In the genomic region with DNA sequence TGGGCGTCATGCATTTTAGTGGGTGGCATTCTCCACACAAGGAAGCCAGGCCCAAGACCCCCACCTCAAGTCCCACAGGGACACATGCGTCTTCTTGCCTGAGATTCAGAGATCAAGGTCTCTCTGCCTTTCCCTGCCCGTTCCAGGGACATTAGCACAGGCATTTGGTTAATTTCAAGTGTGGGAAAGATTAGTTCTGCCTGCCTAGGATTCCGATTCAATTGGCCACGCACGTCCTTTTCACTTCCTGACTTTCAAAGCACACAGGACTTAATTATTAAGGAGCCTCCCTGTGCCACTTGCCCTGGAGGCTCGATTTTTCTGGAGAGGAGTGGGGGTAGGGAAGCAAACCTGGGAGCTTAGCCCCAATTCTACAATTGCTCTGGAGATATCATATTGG, we compare ENCODE assay signal across 16 mouse cellular contexts. TPM values are rescaled to one million over a fixed set of nuclear protein-coding genes. Genes with fewer than 3 reads are reported as not detected.
DNase-seq lines count a peak whose midpoint lies in the region; ATAC-seq and TF ChIP-seq lines count a peak whose summit lies in the region.
"Had no signal": no experiment of that assay in that cellular context is flagged by ENCODE, and none has a peak within 500 bp of the region (broad histone marks: within the 10 kb centered on the region; RNA-seq: fewer than 3 reads in every experiment).

No protein-coding gene starts in this region.

- no peak overlapping the region for H3K9ac ChIP-seq in kidney, embryonic 15.5 days
- no peak overlapping the region; the same call in 1 of the 2 replicates for H3K9ac ChIP-seq in embryonic facial prominence, embryonic 14.5 days (ENCODE audit: low read depth, low read length)
- no peak overlapping the region for H3K9ac ChIP-seq in neural tube, embryonic 12.5 days
- H3K9ac ChIP-seq: heart, embryonic 15.5 days; stomach, embryonic 15.5 days had no signal

- 0 out of 2 replicates have a peak overlapping the region, but pooled peaks have one; percentile 7 for H3K4me2 ChIP-seq in kidney, embryonic 15.5 days
- H3K4me2 ChIP-seq in embryonic facial prominence, embryonic 14.5 days (ENCODE audit: low read depth, low read length): peak overlapping the region; percentile 32; the same call in 1 of the 2 replicates
- peak overlapping the region; percentile 32 for H3K4me2 ChIP-seq in neural tube, embryonic 12.5 days (replicated peaks)
- H3K4me2 ChIP-seq: heart, embryonic 15.5 days; stomach, embryonic 15.5 days had no signal

- peaks cover 87% of the 10 kb centered on the region for H3K4me1 ChIP-seq in kidney, embryonic 15.5 days
- 0 out of 2 replicates have a peak, but pooled peaks cover 3% of the 10 kb centered on the region for H3K4me1 ChIP-seq in kidney, adult 2 months (ENCODE audit: control insufficient read depth, insufficient read depth, low read length)
- H3K4me1 ChIP-seq in embryonic facial prominence, embryonic 14.5 days (ENCODE audit: control insufficient read depth, insufficient read depth, low read length): peaks cover 86% of the 10 kb centered on the region
- peaks cover 81% of the 10 kb centered on the region for H3K4me1 ChIP-seq in limb, embryonic 10.5 days
- H3K4me1 ChIP-seq in neural tube, embryonic 12.5 days: peaks cover 85% of the 10 kb centered on the region

- DNase-seq in kidney, adult 2 months: no peak
- peak; percentile 77 for DNase-seq in embryonic facial prominence, embryonic 14.5 days (ENCODE audit: low spot score)
- no peak for DNase-seq in limb, embryonic 10.5 days (ENCODE audit: low spot score)
- no peak for DNase-seq in T-cell, adult 2 months (ENCODE audit: low spot score)
- DNase-seq in thymus, postnatal 25 days: no peak
- DNase-seq: gastrocnemius, postnatal 10 days; kidney, postnatal 25 days; left cerebral cortex, postnatal 4 days; lung, adult 18-20 months; thymus, postnatal 36 days had no signal

- TF ChIP-seq POLR2A in kidney, adult 2 months (IDR thresholded peaks at IDR 0.05; ENCODE audit: low read depth, low read length): no peak

- no peaks in the 10 kb centered on the region for H3K27me3 ChIP-seq in kidney, embryonic 15.5 days
- H3K27me3 ChIP-seq in kidney, adult 2 months (replicated peaks; ENCODE audit: control insufficient read depth, insufficient read depth, low read length): no peaks in the 10 kb centered on the region
- H3K27me3 ChIP-seq in embryonic facial prominence, embryonic 14.5 days (replicated peaks; ENCODE audit: control insufficient read depth, insufficient read depth, low read length): no peaks in the 10 kb centered on the region
- H3K27me3 ChIP-seq in limb, embryonic 10.5 days (ENCODE audit: low read depth, poor library complexity, severe bottlenecking): no peaks in the 10 kb centered on the region
- H3K27me3 ChIP-seq in neural tube, embryonic 12.5 days (replicated peaks): no peaks in the 10 kb centered on the region
- H3K27me3 ChIP-seq: heart, embryonic 15.5 days; stomach, embryonic 15.5 days had no signal

- WGBS in kidney, embryonic 15.5 days: 22% methylated on average over 7 of the region's 7 CpGs
- WGBS in kidney, adult 2 months: 25% methylated on average over 7 of the region's 7 CpGs
- WGBS in embryonic facial prominence, embryonic 14.5 days: 12% methylated on average over 7 of the region's 7 CpGs
- WGBS in limb, embryonic 10.5 days: 32% methylated on average over 7 of the region's 7 CpGs
- 26% methylated on average over 7 of the region's 7 CpGs for WGBS in neural tube, embryonic 12.5 days

- no peak overlapping the region for H3K4me3 ChIP-seq in kidney, embryonic 15.5 days (replicated peaks)
- H3K4me3 ChIP-seq in kidney, adult 2 months (ENCODE audit: insufficient read depth, low read depth, low read length): no peak overlapping the region
- no peak overlapping the region for H3K4me3 ChIP-seq in embryonic facial prominence, embryonic 14.5 days (ENCODE audit: low read depth, low read length)
- no peak overlapping the region for H3K4me3 ChIP-seq in limb, embryonic 10.5 days
- no peak overlapping the region for H3K4me3 ChIP-seq in neural tube, embryonic 12.5 days
- H3K4me3 ChIP-seq: heart, embryonic 15.5 days; stomach, embryonic 15.5 days had no signal

- peaks cover 10% of the 10 kb centered on the region for H3K36me3 ChIP-seq in kidney, embryonic 15.5 days
- H3K36me3 ChIP-seq in kidney, adult 2 months (ENCODE audit: control insufficient read depth, insufficient read depth, low read length): no peaks in the 10 kb centered on the region
- peaks cover 22% of the 10 kb centered on the region for H3K36me3 ChIP-seq in embryonic facial prominence, embryonic 14.5 days (ENCODE audit: control insufficient read depth, insufficient read depth, low read length)
- peaks cover 41% of the 10 kb centered on the region for H3K36me3 ChIP-seq in limb, embryonic 10.5 days
- no peaks in the 10 kb centered on the region; the same call in 1 of the 2 replicates for H3K36me3 ChIP-seq in neural tube, embryonic 12.5 days
- H3K36me3 ChIP-seq: heart, embryonic 15.5 days; stomach, embryonic 15.5 days had no signal

- H3K27ac ChIP-seq in kidney, embryonic 15.5 days: peak overlapping the region; percentile 57; the same call in 1 of the 2 replicates
- no peak overlapping the region for H3K27ac ChIP-seq in kidney, adult 2 months (ENCODE audit: insufficient read depth, low read depth, low read length)
- peak overlapping the region; percentile 6; the same call in 1 of the 2 replicates for H3K27ac ChIP-seq in embryonic facial prominence, embryonic 14.5 days (replicated peaks; ENCODE audit: low read depth, low read length)
- peak overlapping the region; percentile 38; the same call in 1 of the 2 replicates for H3K27ac ChIP-seq in limb, embryonic 10.5 days
- H3K27ac ChIP-seq in neural tube, embryonic 12.5 days: no peak overlapping the region
- H3K27ac ChIP-seq: heart, embryonic 15.5 days; stomach, embryonic 15.5 days had no signal

- no peak for TF ChIP-seq CTCF in kidney, adult 2 months (conservative IDR thresholded peaks at IDR 0.05; ENCODE audit: insufficient read depth, insufficient read length, low read depth, low read length)

- ATAC-seq in kidney, embryonic 15.5 days (replicated peaks; ENCODE audit: low FRiP score): no peak
- ATAC-seq in embryonic facial prominence, embryonic 14.5 days (ENCODE audit: low read depth): 0 out of 2 replicates have a peak, but pooled peaks have one; percentile 16
- ATAC-seq in neural tube, embryonic 12.5 days (ENCODE audit: low FRiP score, low read depth): no peak; the same call in 1 of the 2 replicates
- ATAC-seq: CD4-positive, CD25-positive, alpha-beta regulatory T cell, adult 4 months; forebrain, embryonic 14.5 days had no signal

- no peaks in the 10 kb centered on the region for H3K9me3 ChIP-seq in kidney, embryonic 15.5 days (replicated peaks)
- H3K9me3 ChIP-seq in embryonic facial prominence, embryonic 14.5 days (ENCODE audit: control insufficient read depth, low read length): no peaks in the 10 kb centered on the region
- no peaks in the 10 kb centered on the region for H3K9me3 ChIP-seq in limb, embryonic 10.5 days (replicated peaks)
- H3K9me3 ChIP-seq in neural tube, embryonic 12.5 days: no peaks in the 10 kb centered on the region
- H3K9me3 ChIP-seq: heart, embryonic 15.5 days; stomach, embryonic 15.5 days had no signal

RNA-seq across cellular contexts. Expression of a gene that starts 13.5 kb away (rescaled TPM):
- 19.1 and 24.2 TPM in 2 replicates for polyA plus RNA-seq in kidney, embryonic 15.5 days (2015; fragmentation: Nextera tagmentation; extraction: Ambion mirVana)
- polyA plus RNA-seq in kidney, adult 2 months (2012; rRNA removed): 8.5 and 8.8 TPM in 2 replicates
- 34.8 and 43.6 TPM in 2 replicates for polyA plus RNA-seq in embryonic facial prominence, embryonic 14.5 days (2014; fragmentation: Nextera tagmentation; extraction: Ambion mirVana)
- 20.0 and 38.3 TPM in 2 replicates for polyA plus RNA-seq in limb, embryonic 10.5 days (2016; fragmentation: Nextera tagmentation; extraction: Ambion mirVana)
- polyA plus RNA-seq in neural tube, embryonic 12.5 days (2016; fragmentation: Nextera tagmentation; extraction: Ambion mirVana): 32.1 and 34.3 TPM in 2 replicates

Comparison
In these comparisons a context has a peak if more than half of its experiments do, and no peak if none do; other contexts are left out.
1. H3K27ac ChIP-seq: peak in kidney, embryonic 15.5 days (single experiment), embryonic facial prominence, embryonic 14.5 days (single experiment) and limb, embryonic 10.5 days (single experiment); none in kidney, adult 2 months (single experiment) and neural tube, embryonic 12.5 days (single experiment).
2. Peak in every context shown above with its lines, with median percentiles within 50 percentile points of each other: H3K4me2 ChIP-seq.